Mouse (Mus musculus): Measurements from ENCODE around the gene Hexim1. TPM values are rescaled to one million over a fixed set of nuclear protein-coding genes. Genes with fewer than 3 reads are reported as not detected.

Gene Hexim1
- 8.4 and 9.1 TPM in 2 replicates for polyA plus RNA-seq (2021; fragmentation: Nextera tagmentation)
- long read RNA-seq, experiment 1, transcript Hexim1-201 (1 exons, 3,495 nt) = major isoform, 27 of 27 reads
- long read RNA-seq, experiment 1, partial matches to known transcripts = 0 of 27 reads
- long read RNA-seq, experiment 1, other reads (novel, unspliced or antisense) = 0 of 27 reads
- long read RNA-seq, experiment 2, transcript Hexim1-201 (1 exons, 3,495 nt) = major isoform, 60 of 60 reads
- long read RNA-seq, experiment 2, partial matches to known transcripts = 0 of 60 reads
- long read RNA-seq, experiment 2, other reads (novel, unspliced or antisense) = 0 of 60 reads

GRCm38 (mm10) chr11:103116008-103116818 is at the start of gene Hexim1:
TSS of gene Hexim1 (plus strand) at chr11:103116231.

DNA sequence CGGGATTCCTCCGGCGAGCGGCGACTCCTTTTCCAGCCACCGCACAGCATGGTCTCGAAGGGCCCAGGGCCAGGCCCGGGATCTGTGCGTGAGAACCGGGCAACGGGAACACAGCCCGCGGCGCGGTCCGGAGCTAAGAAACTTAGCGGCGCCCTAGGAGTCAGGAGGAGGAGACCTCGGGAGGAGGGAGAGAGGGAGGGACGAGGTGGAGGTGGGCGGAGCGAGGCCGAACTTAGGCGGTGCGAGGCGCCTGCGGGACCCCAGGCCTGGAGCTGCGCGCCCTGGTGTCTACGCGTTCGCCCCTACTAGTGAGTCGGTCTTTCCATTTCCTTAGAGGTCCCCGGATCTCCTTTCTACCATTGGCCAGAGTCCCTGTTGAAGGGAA is 14.6 kb upstream of the Hexim1 start, which contains the start of the genes Plcd3 and Acbd4:
Gene Plcd3, minus strand, starts transcription at position 178 of the 385 bp plus-strand sequence.
Gene Acbd4, plus strand, starts transcription at position 202 of the 385 bp plus-strand sequence.

DNA sequence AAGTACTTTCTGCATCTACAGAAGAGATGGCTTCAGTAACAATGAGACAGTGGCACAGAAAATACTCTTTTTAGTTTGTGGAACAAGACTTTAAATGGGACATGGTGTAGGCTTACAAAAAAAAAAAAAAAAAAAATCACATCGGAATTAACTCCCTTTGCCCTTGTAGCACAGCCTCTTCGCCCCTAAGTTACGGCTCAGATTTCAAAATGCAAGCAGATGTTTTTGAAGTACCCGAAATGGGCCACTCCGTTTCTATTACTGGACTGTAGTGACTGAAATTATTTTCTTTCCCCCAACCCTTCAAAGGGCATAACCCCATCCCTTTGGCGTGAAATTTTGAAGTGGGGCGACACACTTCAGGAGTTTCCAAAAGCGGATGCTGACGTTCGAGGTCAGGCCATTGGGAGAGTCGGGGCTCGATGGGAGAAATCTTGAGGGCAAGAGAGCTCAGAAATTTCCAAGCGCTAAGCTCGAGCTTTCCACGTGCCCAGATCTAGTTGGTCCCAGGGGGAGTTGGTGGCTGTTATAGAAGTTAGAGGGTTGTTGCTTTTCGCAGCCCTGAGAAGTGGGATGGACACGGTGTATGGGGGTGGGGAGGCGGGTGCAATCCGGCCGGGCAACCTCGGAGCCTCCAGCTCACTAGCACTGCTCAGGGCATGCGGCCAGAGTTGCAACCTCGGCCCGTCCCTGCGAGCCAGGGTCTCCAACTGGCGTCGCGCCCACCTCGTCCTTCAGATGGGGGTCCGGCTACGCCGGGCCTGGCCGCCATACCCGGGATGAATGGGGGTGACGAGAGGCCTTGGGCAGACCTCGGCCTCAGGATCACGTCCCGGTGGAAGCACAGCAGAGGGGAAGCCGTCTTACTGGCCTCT is 15.9 kb downstream of the Hexim1 start, which contains the start of gene Hexim2:
Gene Hexim2, plus strand, starts transcription at position 729 of the 875 bp plus-strand sequence.

Other genes with a start within 250 kb of the Hexim1 start
- 64.9 and 69.3 TPM in 2 replicates for gene Eftud2, start 235.2 kb upstream of the Hexim1 start, polyA plus RNA-seq (2021; fragmentation: Nextera tagmentation)
- 5.6 and 6.7 TPM in 2 replicates for gene Ccdc103, start 235.0 kb upstream of the Hexim1 start, polyA plus RNA-seq (2021; fragmentation: Nextera tagmentation)
- 0.18 TPM in 1 of 2 replicates, not detected in the other for gene Fam187a, start 231.1 kb upstream of the Hexim1 start, polyA plus RNA-seq (2021; fragmentation: Nextera tagmentation)
- 135 and 164 TPM in 2 replicates for gene Gfap, start 215.3 kb upstream of the Hexim1 start, polyA plus RNA-seq (2021; fragmentation: Nextera tagmentation)
- gene Kif18b, start 191.1 kb upstream of the Hexim1 start, polyA plus RNA-seq (2021; fragmentation: Nextera tagmentation) = 0.04 TPM in 1 of 2 replicates, not detected in the other
- gene C1ql1, start 169.5 kb upstream of the Hexim1 start, polyA plus RNA-seq (2021; fragmentation: Nextera tagmentation) = 1.5 and 1.6 TPM in 2 replicates
- gene Nmt1, start 88.0 kb upstream of the Hexim1 start, polyA plus RNA-seq (2021; fragmentation: Nextera tagmentation) = 331 and 373 TPM in 2 replicates
- gene Dcakd, start 87.9 kb upstream of the Hexim1 start, polyA plus RNA-seq (2021; fragmentation: Nextera tagmentation) = 30.5 and 36.4 TPM in 2 replicates
- gene Plcd3, start 14.6 kb upstream of the Hexim1 start, polyA plus RNA-seq (2021; fragmentation: Nextera tagmentation) = 2.1 and 3.0 TPM in 2 replicates
- gene Acbd4, start 14.5 kb upstream of the Hexim1 start, polyA plus RNA-seq (2021; fragmentation: Nextera tagmentation) = 42.3 and 42.4 TPM in 2 replicates
- 5.6 and 6.3 TPM in 2 replicates for gene Hexim2, start 16.2 kb downstream of the Hexim1 start, polyA plus RNA-seq (2021; fragmentation: Nextera tagmentation)
- 12.1 and 14.0 TPM in 2 replicates for gene Fmnl1, start 54.9 kb downstream of the Hexim1 start, polyA plus RNA-seq (2021; fragmentation: Nextera tagmentation)
- gene 1700023F06Rik, start 92.3 kb downstream of the Hexim1 start, polyA plus RNA-seq (2021; fragmentation: Nextera tagmentation) = 1.5 and 2.3 TPM in 2 replicates
- 0.18 and 0.45 TPM in 2 replicates for gene Spata32, start 102.2 kb downstream of the Hexim1 start, polyA plus RNA-seq (2021; fragmentation: Nextera tagmentation)
- gene Map3k14, start 151.2 kb downstream of the Hexim1 start, polyA plus RNA-seq (2021; fragmentation: Nextera tagmentation) = 0.35 and 0.48 TPM in 2 replicates
- 7.1 and 8.5 TPM in 2 replicates for gene Arhgap27, start 247.5 kb downstream of the Hexim1 start, polyA plus RNA-seq (2021; fragmentation: Nextera tagmentation)

Data from layer of hippocampus, adult 6 months (tissue).